Mouse (Mus musculus): ENCODE results near the gene Sart1. TPM values are rescaled to one million over a fixed set of nuclear protein-coding genes. Genes with fewer than 3 reads are reported as not detected.

Gene Sart1
- polyA plus RNA-seq, 1 experiment = 48.9 TPM

DNA sequence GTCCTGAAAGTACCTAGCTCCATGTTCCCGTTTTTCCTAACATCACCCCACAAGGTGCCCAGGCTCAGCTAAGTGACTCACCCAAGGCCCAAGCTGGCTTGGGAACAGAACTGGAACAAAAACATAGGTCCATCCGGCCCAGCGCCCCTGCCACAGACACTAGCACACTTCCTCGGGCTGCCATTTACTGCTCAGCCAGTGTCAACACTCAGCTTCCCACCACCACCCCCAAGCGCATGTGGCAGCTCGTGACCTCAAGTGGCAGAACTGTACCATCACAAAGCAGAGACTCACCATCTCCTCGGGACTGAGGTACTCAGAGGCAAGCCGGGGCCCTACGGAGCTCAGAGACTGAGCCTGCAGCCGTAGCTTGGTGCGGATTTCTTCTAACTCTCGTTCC lies 5.2 kb downstream of the Sart1 start:
- H3K27me3 ChIP-seq (ENCODE audit: control insufficient read depth, insufficient read depth, low read length) = no peaks in the 10 kb centered on the region
- 96% methylated on average over 12 of the region's 12 CpGs for WGBS
- TF ChIP-seq CTCF (IDR thresholded peaks at IDR 0.05; ENCODE audit: borderline replicate concordance, control insufficient read depth, extremely low read depth, insufficient read depth, low read length, poor library complexity) (no peak), POLR2A (IDR thresholded peaks at IDR 0.05; ENCODE audit: control insufficient read depth, extremely low read depth, insufficient read depth, low read length, poor library complexity) (no peak)
- H3K27ac ChIP-seq (ENCODE audit: control insufficient read depth, insufficient read depth, low read length) = no peak overlapping the region
- H3K36me3 ChIP-seq (ENCODE audit: control insufficient read depth, insufficient read depth, low read length) = peaks cover 65% of the 10 kb centered on the region
- DNase-seq = no peak
- H3K4me1 ChIP-seq (replicated peaks; ENCODE audit: control insufficient read depth, insufficient read depth, low read length) = peaks cover 5% of the 10 kb centered on the region
- H3K4me3 ChIP-seq (ENCODE audit: control insufficient read depth, insufficient read depth, low read length) = no peak overlapping the region

DNA sequence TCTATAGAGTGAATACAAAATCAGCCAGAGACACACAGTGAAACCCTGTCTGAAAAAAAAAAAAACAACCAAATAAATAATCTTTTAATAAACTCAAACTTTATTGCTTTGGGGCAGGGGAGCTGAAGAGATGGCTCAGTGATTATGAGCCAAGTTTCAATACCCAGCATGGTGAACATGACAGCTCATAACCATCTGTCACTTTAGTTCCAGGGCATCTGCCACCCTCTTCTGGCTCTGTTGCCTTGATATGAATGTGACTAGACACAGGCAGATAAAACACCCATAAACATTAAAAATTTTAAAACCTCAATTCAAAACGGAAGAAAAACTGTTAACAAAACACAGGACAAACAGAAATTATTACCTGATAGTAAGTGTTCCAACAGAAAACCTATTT lies 11.1 kb downstream of the Sart1 start:
- peaks cover 53% of the 10 kb centered on the region for H3K36me3 ChIP-seq (ENCODE audit: control insufficient read depth, insufficient read depth, low read length)
- TF ChIP-seq CTCF (IDR thresholded peaks at IDR 0.05; ENCODE audit: borderline replicate concordance, control insufficient read depth, extremely low read depth, insufficient read depth, low read length, poor library complexity) (no peak), POLR2A (IDR thresholded peaks at IDR 0.05; ENCODE audit: control insufficient read depth, extremely low read depth, insufficient read depth, low read length, poor library complexity) (no peak)
- no peaks in the 10 kb centered on the region for H3K27me3 ChIP-seq (ENCODE audit: control insufficient read depth, insufficient read depth, low read length)
- H3K4me1 ChIP-seq (replicated peaks; ENCODE audit: control insufficient read depth, insufficient read depth, low read length) = no peaks in the 10 kb centered on the region
- no peak for DNase-seq
- no peak overlapping the region for H3K27ac ChIP-seq (ENCODE audit: control insufficient read depth, insufficient read depth, low read length)
- 90% methylated on average over 1 of the region's 1 CpGs for WGBS
- no peak overlapping the region for H3K4me3 ChIP-seq (ENCODE audit: control insufficient read depth, insufficient read depth, low read length)

DNA sequence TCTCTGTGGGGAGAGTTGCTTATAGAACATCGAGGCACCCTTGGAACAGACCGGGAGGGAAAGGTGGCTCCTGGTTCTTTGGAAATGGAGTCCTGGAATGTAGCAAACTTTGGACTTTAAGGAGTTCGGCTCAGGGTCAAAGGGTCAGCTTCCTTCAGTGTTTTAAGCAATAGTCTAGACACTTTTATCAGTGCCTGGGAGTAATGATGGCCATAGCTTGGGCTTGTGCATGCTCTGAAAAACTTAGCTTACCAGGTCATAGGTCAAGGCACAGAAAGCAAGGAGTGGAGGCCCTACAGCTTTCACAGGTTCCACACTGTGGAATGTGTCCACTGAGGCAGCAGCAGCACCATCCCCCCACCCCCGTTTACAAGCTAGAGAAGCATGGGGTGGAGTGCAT lies 13.8 kb downstream of the Sart1 start:
- Histone ChIP-seq H3K27ac (ENCODE audit: control insufficient read depth, insufficient read depth, low read length) (no peak overlapping the region), H3K4me1 (replicated peaks; ENCODE audit: control insufficient read depth, insufficient read depth, low read length) (no peaks in the 10 kb centered on the region), H3K36me3 (ENCODE audit: control insufficient read depth, insufficient read depth, low read length) (peaks cover 47% of the 10 kb centered on the region), H3K27me3 (ENCODE audit: control insufficient read depth, insufficient read depth, low read length) (no peaks in the 10 kb centered on the region), H3K4me3 (ENCODE audit: control insufficient read depth, insufficient read depth, low read length) (no peak overlapping the region)
- TF ChIP-seq CTCF (IDR thresholded peaks at IDR 0.05; ENCODE audit: borderline replicate concordance, control insufficient read depth, extremely low read depth, insufficient read depth, low read length, poor library complexity) (no peak), POLR2A (IDR thresholded peaks at IDR 0.05; ENCODE audit: control insufficient read depth, extremely low read depth, insufficient read depth, low read length, poor library complexity) (no peak)
- no peak for DNase-seq
- 95% methylated on average over 4 of the region's 4 CpGs for WGBS

DNA sequence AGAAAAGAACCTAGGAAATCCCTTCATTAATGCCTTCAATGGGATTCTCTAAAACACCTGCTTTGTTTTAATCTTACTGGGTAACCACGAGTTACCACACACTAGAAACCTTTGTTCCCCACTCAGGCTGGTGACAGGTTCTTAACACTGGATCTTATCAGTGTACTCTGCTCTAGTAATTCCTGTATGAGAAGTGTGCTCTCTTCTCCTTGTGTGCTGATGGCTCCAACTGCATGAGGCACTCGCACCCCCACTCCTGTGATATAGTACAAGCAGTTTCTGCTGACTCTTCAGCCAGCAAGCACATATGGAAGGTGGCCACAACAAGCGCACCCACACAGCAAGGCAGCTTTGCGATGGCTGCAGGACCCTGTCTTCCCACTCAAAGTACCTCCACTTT lies 14.3 kb downstream of the Sart1 start:
- DNase-seq = no peak
- H3K27ac ChIP-seq (ENCODE audit: control insufficient read depth, insufficient read depth, low read length) = no peak overlapping the region
- H3K4me3 ChIP-seq (ENCODE audit: control insufficient read depth, insufficient read depth, low read length) = no peak overlapping the region
- H3K36me3 ChIP-seq (ENCODE audit: control insufficient read depth, insufficient read depth, low read length) = peaks cover 46% of the 10 kb centered on the region
- H3K4me1 ChIP-seq (replicated peaks; ENCODE audit: control insufficient read depth, insufficient read depth, low read length) = no peaks in the 10 kb centered on the region
- TF ChIP-seq CTCF (IDR thresholded peaks at IDR 0.05; ENCODE audit: borderline replicate concordance, control insufficient read depth, extremely low read depth, insufficient read depth, low read length, poor library complexity) (no peak), POLR2A (IDR thresholded peaks at IDR 0.05; ENCODE audit: control insufficient read depth, extremely low read depth, insufficient read depth, low read length, poor library complexity) (no peak)
- no peaks in the 10 kb centered on the region for H3K27me3 ChIP-seq (ENCODE audit: control insufficient read depth, insufficient read depth, low read length)
- 76% methylated on average over 4 of the region's 4 CpGs for WGBS

DNA sequence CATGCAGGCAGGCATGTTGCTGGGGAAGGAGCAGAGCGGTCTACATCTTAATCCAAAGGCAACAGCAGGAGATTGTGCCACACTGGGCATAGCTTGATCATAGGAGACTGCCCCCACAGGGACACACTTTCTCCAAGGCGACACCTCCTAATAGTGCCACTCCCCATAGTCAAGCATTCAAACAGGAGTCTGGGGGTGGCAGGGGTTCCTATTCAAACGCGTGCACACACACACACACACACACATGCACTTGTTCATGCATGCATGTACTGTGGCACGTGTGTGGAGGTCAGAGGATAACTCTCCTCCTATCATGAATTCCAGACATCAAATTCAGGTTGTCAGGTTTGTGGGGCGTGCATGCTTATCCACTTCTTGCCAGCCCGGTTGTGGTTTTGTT lies 15.8 kb downstream of the Sart1 start:
- H3K36me3 ChIP-seq (ENCODE audit: control insufficient read depth, insufficient read depth, low read length) = peaks cover 38% of the 10 kb centered on the region
- H3K4me1 ChIP-seq (replicated peaks; ENCODE audit: control insufficient read depth, insufficient read depth, low read length) = peaks cover 5% of the 10 kb centered on the region
- H3K27me3 ChIP-seq (ENCODE audit: control insufficient read depth, insufficient read depth, low read length) = no peaks in the 10 kb centered on the region
- no peak overlapping the region for H3K27ac ChIP-seq (ENCODE audit: control insufficient read depth, insufficient read depth, low read length)
- TF ChIP-seq POLR2A (IDR thresholded peaks at IDR 0.05; ENCODE audit: control insufficient read depth, extremely low read depth, insufficient read depth, low read length, poor library complexity) (no peak), CTCF (IDR thresholded peaks at IDR 0.05; ENCODE audit: borderline replicate concordance, control insufficient read depth, extremely low read depth, insufficient read depth, low read length, poor library complexity) (no peak)
- H3K4me3 ChIP-seq (ENCODE audit: control insufficient read depth, insufficient read depth, low read length) = no peak overlapping the region
- WGBS = 96% methylated on average over 7 of the region's 7 CpGs
- no peak for DNase-seq

DNA sequence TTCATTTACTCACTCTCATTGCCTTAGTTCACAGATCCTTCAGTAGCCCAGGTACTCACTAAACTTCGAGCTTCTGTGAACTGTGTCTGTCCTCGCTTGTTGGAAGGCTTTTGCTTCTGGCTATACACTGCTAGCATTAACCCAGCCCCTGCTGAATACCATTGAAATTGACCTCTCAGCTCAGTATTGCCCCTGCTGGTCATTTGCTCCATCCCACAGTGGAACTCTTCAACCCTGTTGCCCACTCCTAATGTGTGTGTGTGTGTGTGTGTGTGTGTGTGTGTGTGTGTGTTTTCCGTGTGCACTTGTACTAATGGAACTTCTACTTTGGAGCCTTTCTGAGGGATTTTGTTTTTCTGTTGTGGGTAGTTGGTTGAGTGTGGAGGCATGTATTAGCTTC lies 17.6 kb downstream of the Sart1 start:
- H3K4me3 ChIP-seq (ENCODE audit: control insufficient read depth, insufficient read depth, low read length) = no peak overlapping the region
- TF ChIP-seq POLR2A (IDR thresholded peaks at IDR 0.05; ENCODE audit: control insufficient read depth, extremely low read depth, insufficient read depth, low read length, poor library complexity) = no peak
- no peak for TF ChIP-seq CTCF (IDR thresholded peaks at IDR 0.05; ENCODE audit: borderline replicate concordance, control insufficient read depth, extremely low read depth, insufficient read depth, low read length, poor library complexity)
- peaks cover 13% of the 10 kb centered on the region for H3K4me1 ChIP-seq (replicated peaks; ENCODE audit: control insufficient read depth, insufficient read depth, low read length)
- 90% methylated on average over 3 of the region's 3 CpGs for WGBS
- H3K36me3 ChIP-seq (ENCODE audit: control insufficient read depth, insufficient read depth, low read length) = peaks cover 36% of the 10 kb centered on the region
- DNase-seq = no peak
- H3K27ac ChIP-seq (ENCODE audit: control insufficient read depth, insufficient read depth, low read length) = no peak overlapping the region
- no peaks in the 10 kb centered on the region for H3K27me3 ChIP-seq (ENCODE audit: control insufficient read depth, insufficient read depth, low read length)

DNA sequence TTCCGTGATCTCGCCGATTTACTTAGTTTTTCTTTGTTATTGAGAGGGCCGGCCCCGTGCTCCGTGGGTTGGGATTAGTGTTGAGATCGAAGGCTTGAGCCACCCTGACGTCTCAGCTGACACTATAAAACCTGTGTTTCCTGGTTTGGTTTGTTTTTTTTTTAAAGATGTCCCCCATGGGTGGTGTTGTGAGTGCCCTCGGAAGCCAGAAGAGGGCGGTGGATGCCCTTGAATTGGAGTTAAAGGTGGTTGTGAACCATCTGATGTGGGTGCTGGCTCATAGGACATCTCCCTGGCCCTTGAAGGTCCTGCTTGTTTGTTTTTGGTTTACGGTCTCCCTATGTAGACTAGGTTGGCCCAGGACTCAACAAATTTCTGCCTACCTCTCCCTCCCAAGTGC lies 21.0 kb downstream of the Sart1 start:
- Histone ChIP-seq H3K27me3 (ENCODE audit: control insufficient read depth, insufficient read depth, low read length) (no peaks in the 10 kb centered on the region), H3K4me1 (replicated peaks; ENCODE audit: control insufficient read depth, insufficient read depth, low read length) (peaks cover 26% of the 10 kb centered on the region), H3K36me3 (ENCODE audit: control insufficient read depth, insufficient read depth, low read length) (peaks cover 31% of the 10 kb centered on the region), H3K27ac (ENCODE audit: control insufficient read depth, insufficient read depth, low read length) (no peak overlapping the region), H3K4me3 (ENCODE audit: control insufficient read depth, insufficient read depth, low read length) (peak overlapping the region; percentile 65)
- peak; percentile 11 for DNase-seq
- TF ChIP-seq POLR2A (IDR thresholded peaks at IDR 0.05; ENCODE audit: control insufficient read depth, extremely low read depth, insufficient read depth, low read length, poor library complexity) (no peak), CTCF (IDR thresholded peaks at IDR 0.05; ENCODE audit: borderline replicate concordance, control insufficient read depth, extremely low read depth, insufficient read depth, low read length, poor library complexity) (no peak)
- WGBS = 10% methylated on average over 11 of the region's 11 CpGs
